Mouse (Mus musculus) G1E (cell line): ENCODE measurements around the gene Adamts6.

Experiments used
- CTCF ChIP-seq: IDR thresholded peaks from 2 replicates; pipeline ENCODE4 v1.5.1; 2012; ENCODE audit warnings: low read depth, low read length, inconsistent platforms, mixed read lengths
- GATA1 ChIP-seq: IDR thresholded peaks from 2 replicates; pipeline ENCODE4 v1.6.1; 2012; ENCODE audit warnings: borderline replicate concordance, low read length, inconsistent platforms, mixed read lengths
- GATA2 ChIP-seq: IDR thresholded peaks from 2 replicates; pipeline ENCODE4 v1.6.1; 2012; ENCODE audit warnings: low read depth, low read length, inconsistent platforms, borderline replicate concordance
- POLR2AphosphoS5 ChIP-seq: IDR thresholded peaks from 2 replicates; pipeline ENCODE4 v1.6.1; 2012; ENCODE audit warnings: low read depth, low read length, inconsistent platforms; ENCODE audit not compliant: insufficient replicate concordance
- TAL1 ChIP-seq: conservative IDR thresholded peaks from 2 replicates; pipeline ENCODE4 v1.6.1; 2012; ENCODE audit warnings: low read depth, low read length, inconsistent platforms, mixed read lengths

DNA sequence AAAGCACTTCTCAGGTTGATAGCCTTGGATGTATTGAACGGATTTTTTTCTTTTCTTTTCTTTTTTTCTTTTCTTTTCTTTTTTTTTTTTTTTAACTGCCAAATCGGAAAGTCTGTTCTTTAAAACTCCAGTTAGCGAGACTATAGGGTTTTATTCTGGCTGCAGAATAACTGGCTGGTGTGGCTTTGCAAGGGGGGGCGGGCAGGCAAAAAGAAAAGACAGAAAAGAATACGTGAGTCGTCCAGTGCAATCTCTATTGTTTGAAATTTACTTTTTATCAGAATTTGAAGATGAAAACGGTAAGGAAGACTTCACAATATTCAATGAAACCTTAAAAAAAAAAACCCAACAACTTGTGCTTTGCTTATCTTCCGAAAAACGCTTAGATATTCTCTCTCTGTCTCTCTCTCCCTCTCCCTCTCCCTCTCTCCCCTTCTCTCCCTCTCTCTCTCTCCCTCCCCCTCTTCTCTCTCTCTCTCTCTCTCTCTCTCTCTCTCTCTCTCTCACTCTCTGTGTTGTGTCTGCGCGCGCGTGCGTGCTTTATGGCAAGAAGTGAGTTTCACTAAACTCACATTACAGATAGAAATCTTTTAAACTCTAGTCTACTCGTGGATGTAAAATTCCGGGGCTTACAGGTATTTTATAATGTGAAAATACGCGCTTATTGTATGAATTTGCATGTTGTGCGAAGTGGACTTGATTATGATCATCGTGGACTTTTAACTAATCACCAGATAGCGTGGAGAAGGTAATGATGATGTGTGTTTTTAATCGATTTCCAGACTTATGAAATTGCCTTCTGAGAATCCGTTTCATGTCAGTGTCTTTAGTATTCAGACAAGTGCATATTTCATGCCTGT, at the start of gene Adamts6:
- TF ChIP-seq CTCF (no peak), GATA1 (no peak), POLR2AphosphoS5 (no peak), TAL1 (no peak), GATA2 (no peak)
